Mouse (Mus musculus) CH12.LX (cell line): Measurements from ENCODE around the gene Dab2.

Source experiments
- CTCF ChIP-seq, 2 experiments: IDR thresholded peaks in 1 of 2; conservative IDR thresholded peaks in 1 of 2; 2 replicates each; pipeline ENCODE4 v1.5.1; 2011 to 2012; ENCODE audit warnings: low read depth in 2 of 2, low read length in 2 of 2, improper control_type of control experiment in 1 of 2, inconsistent platforms in 1 of 2, mild to moderate bottlenecking in 1 of 2, moderate library complexity in 1 of 2
- ELF1 ChIP-seq: IDR thresholded peaks from 2 replicates; pipeline ENCODE4 v1.6.1; 2014; ENCODE audit warnings: low read depth, mild to moderate bottlenecking, inconsistent platforms, low read length, improper control_type of control experiment
- EP300 ChIP-seq: IDR thresholded peaks from 2 replicates; pipeline ENCODE4 v1.6.1; 2011; ENCODE audit warnings: low read length, improper control_type of control experiment
- HCFC1 ChIP-seq: IDR thresholded peaks from 2 replicates; pipeline ENCODE4 v1.6.1; 2012; ENCODE audit warnings: low read depth, mild to moderate bottlenecking, inconsistent platforms, low read length, improper control_type of control experiment
- MAX ChIP-seq: IDR thresholded peaks from 2 replicates; pipeline ENCODE4 v1.6.1; 2011; ENCODE audit warnings: low read length, improper control_type of control experiment
- MAZ ChIP-seq: IDR thresholded peaks from 2 replicates; pipeline ENCODE4 v1.6.1; 2012; ENCODE audit warnings: low read depth, mild to moderate bottlenecking, inconsistent platforms, low read length, improper control_type of control experiment, moderate library complexity
- ZMIZ1 ChIP-seq: IDR thresholded peaks from 2 replicates; pipeline ENCODE4 v1.6.1; 2012; ENCODE audit warnings: low read depth, mild to moderate bottlenecking, inconsistent platforms, low read length, improper control_type of control experiment

- TF ChIP-seq ELF1 = no peak
- no peak for TF ChIP-seq HCFC1
- TF ChIP-seq ZMIZ1 = no peak
- TF ChIP-seq MAZ = no peak
- TF ChIP-seq CTCF (conservative IDR thresholded peaks at IDR 0.05 in 1 of 2, IDR thresholded peaks at IDR 0.05 in 1 of 2; ENCODE audit: low read depth in 2 of 2, low read length in 2 of 2) = no peak
- no peak for TF ChIP-seq MAX
- peak; percentile 34; the same call in 1 of the 2 replicates for TF ChIP-seq EP300
These were observed 20.8 kb upstream of the Dab2 start for GRCm38 (mm10) chr15:6278606-6279468.
